Mouse (Mus musculus): ENCODE measurements around the gene Olfr860. TPM values are rescaled to one million over a fixed set of nuclear protein-coding genes. Genes with fewer than 3 reads are reported as not detected.

The Olfr860 gene
- not detected in 2 replicates for polyA plus RNA-seq (2012; rRNA removed)

GRCm38 (mm10) chr9:19849647-19850046, at the start of gene Olfr860:
TSS of gene Olfr860 (minus strand) at chr9:19849747.

GRCm38 (mm10) chr9:19887904-19888303, 38.4 kb upstream of the Olfr860 start, which contains the start of gene Olfr862:
TSS of gene Olfr862 (minus strand) at chr9:19888004.

GRCm38 (mm10) chr9:19804606-19805005, 44.9 kb downstream of the Olfr860 start, which contains the start of gene Olfr859:
TSS of gene Olfr859 (plus strand) at chr9:19804906.

Other genes with a start within 250 kb of the Olfr860 start
- gene Zfp317, start 227.6 kb downstream of the Olfr860 start, polyA plus RNA-seq (2012; rRNA removed) = 4.2 and 4.8 TPM in 2 replicates
- gene Olfr857, start 140.3 kb downstream of the Olfr860 start, polyA plus RNA-seq (2012; rRNA removed) = 0.01 TPM in 1 of 2 replicates, not detected in the other
- gene Olfr58, start 69.5 kb downstream of the Olfr860 start, polyA plus RNA-seq (2012; rRNA removed) = not detected in 2 replicates
- gene Olfr859, start 44.8 kb downstream of the Olfr860 start, polyA plus RNA-seq (2012; rRNA removed) = not detected in 2 replicates
- not detected in 2 replicates for gene Olfr862, start 38.3 kb upstream of the Olfr860 start, polyA plus RNA-seq (2012; rRNA removed)
- gene Olfr77, start 67.1 kb upstream of the Olfr860 start, polyA plus RNA-seq (2012; rRNA removed) = not detected in 2 replicates
- gene Olfr866, start 178.3 kb upstream of the Olfr860 start, polyA plus RNA-seq (2012; rRNA removed) = not detected in 2 replicates
- gene Olfr867, start 207.8 kb upstream of the Olfr860 start, polyA plus RNA-seq (2012; rRNA removed) = not detected in 2 replicates
- gene Olfr868, start 248.9 kb upstream of the Olfr860 start, polyA plus RNA-seq (2012; rRNA removed) = not detected in 2 replicates